Mouse (Mus musculus): Measurements from ENCODE around the gene Krtap4-6. TPM values are rescaled to one million over a fixed set of nuclear protein-coding genes. Genes with fewer than 3 reads are reported as not detected.
"Not testable (repeated sequence)": the region's sequence is repeated elsewhere in the genome, so short reads cannot be mapped to it uniquely, and the experiment has no call there.

Gene Krtap4-6
- polyA plus RNA-seq (2012) = not detected in 2 replicates

DNA sequence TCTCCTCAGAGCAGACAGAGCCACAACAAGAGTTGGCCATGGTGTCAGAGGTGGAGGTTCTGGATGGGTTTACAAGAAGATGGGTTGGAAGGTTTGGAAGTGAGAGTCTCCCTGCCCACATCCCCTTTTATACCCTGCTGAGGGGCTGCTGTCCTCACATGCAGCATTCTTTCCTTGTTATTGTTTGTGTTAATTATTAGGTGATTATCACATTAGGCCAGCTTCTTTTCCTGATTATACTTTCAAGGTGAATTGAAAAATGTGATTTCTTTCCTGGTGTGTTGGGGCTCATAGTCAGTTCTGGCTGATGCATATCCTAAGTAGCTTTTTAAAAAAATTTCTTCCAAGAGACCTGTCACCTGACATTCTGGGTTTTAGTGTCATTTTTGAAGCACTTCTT lies at the start of gene Krtap4-6:
TSS of gene Krtap4-6 (minus strand) at position 101 of the 400 bp plus-strand sequence.
- TF ChIP-seq GATA1 (IDR thresholded peaks at IDR 0.05; ENCODE audit: low read length) = no peak

DNA sequence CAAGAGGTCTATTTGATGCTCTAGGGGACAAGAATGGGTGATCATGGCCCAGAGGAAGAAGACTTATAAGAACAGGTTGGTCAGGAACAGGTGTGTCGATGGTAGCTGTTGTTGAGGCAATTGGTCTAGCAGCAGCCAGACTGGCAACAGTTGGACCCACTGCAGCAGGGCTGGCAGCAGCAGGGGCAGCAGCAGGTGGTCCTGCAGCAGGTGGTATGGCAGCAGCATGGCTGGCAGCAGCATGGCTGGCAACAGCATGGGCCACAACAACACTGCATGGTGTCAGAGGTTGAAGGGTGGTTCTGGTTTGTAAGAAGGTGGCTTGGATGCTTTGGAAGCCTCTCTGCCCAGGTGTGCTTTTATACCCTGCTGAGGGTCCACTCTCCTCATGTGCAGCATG lies 24.7 kb upstream of the Krtap4-6 start, which contains the start of gene Gm14190:
TSS of gene Gm14190 (minus strand) at position 278 of the 400 bp plus-strand sequence.
- no peak for TF ChIP-seq GATA1 (IDR thresholded peaks at IDR 0.05; ENCODE audit: low read length)

DNA sequence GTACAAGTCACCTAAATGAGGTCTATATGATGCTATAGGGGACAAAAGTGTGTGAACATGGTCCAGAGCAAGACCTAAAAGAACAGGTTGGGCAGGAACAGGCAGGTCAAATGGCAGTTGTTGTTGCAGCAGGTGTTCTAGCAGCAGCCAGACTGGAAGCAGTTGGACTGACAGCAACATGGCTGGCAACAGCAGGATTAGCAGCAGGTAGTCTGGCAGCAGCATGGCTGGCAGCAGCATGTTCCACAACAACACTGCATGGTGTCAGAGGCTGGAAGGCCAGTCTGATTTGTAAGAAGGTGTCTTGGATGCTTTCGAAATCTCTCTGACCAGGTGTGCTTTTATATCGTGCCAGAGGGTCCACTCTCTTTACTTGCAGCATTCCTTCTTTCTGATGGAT lies 17.7 kb upstream of the Krtap4-6 start:
- TF ChIP-seq GATA1 (IDR thresholded peaks at IDR 0.05; ENCODE audit: low read length) = no peak

- no peak for TF ChIP-seq GATA1 (IDR thresholded peaks at IDR 0.05; ENCODE audit: low read length)
Observed at GRCm38 (mm10) chr11:99662802-99663201, 3.0 kb downstream of the Krtap4-6 start.

GRCm38 (mm10) chr11:99659256-99659655 lies 6.5 kb downstream of the Krtap4-6 start:
- TF ChIP-seq GATA1 (IDR thresholded peaks at IDR 0.05; ENCODE audit: low read length) = no peak

DNA sequence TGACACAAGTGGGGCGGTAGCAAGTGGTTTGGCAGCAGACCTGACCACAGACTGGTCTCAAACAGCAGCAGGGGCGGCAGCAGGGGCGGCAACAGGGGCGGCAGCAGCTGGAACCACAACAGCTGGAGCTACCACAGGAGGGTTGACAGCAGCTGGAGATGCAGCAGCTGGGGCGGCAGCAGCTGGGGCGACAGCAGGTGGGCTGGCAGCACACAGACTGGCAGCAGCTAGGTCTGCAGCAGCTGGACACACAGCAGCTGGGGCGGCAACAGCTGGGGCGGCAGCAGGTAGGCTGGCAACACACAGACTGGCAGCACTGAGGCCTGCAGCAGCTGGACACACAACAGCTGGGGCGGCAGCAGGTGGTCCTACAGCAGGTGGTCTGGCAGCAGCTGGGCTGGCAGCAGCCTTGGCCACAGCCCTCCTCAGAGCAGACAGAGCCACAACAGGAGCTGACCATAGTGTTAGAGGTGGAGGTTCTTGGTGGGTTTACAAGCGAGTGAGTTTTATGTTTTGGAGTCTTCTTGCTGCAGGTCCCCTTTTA lies 7.2 kb downstream of the Krtap4-6 start, which contains the start of gene Gm11563:
TSS of gene Gm11563 (minus strand) at position 494 of the 544 bp plus-strand sequence.
- TF ChIP-seq GATA1 (IDR thresholded peaks at IDR 0.05; ENCODE audit: low read length) = not testable (repeated sequence)

GRCm38 (mm10) chr11:99657051-99657450 lies 8.7 kb downstream of the Krtap4-6 start:
- TF ChIP-seq GATA1 (IDR thresholded peaks at IDR 0.05; ENCODE audit: low read length) = no peak

DNA sequence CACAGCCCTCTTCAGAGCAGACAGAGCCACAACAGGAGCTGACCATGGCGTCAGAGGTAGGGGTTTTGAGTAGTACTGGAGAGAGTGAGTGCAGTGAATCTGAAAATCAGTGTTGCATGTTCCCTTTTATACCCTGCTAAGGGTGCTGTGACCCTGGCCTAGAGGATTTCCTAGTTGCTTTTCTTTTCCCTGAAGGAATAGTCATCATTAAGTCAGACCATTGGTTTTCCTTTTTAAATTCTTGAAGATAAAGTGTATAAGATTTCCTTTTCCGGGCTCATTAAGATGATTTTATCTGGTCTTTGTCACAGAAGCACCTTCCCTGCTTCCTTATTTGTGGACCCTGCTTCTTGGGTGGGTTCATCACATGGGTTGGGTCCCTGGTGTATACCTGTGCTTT lies 15.6 kb downstream of the Krtap4-6 start, which contains the start of gene Gm11555:
TSS of gene Gm11555 (minus strand) at position 101 of the 400 bp plus-strand sequence.
- TF ChIP-seq GATA1 (IDR thresholded peaks at IDR 0.05; ENCODE audit: low read length) = no peak

DNA sequence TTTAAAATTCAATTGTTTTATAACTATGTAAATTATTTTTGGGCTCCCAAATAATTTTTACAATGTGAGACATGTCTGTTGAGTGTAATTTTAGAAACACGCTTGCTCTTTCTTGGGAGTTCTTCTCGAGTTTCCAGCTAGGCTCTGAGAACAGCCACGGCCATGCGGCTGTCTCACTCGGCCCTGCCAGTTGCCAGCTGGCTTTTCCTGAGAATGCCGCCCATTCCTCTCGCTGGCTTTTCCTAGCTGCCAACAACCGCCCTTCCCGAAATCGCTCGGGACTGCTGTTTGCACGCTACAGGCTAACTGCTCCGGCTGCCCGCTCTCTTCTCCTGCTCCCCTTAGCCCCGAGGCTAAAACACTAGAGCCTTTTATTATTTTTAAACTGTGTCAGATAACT lies 19.3 kb downstream of the Krtap4-6 start:
- TF ChIP-seq GATA1 (IDR thresholded peaks at IDR 0.05; ENCODE audit: low read length) = no peak

GRCm38 (mm10) chr11:99644351-99644750 lies 21.4 kb downstream of the Krtap4-6 start:
- TF ChIP-seq GATA1 (IDR thresholded peaks at IDR 0.05; ENCODE audit: low read length) = no peak

DNA sequence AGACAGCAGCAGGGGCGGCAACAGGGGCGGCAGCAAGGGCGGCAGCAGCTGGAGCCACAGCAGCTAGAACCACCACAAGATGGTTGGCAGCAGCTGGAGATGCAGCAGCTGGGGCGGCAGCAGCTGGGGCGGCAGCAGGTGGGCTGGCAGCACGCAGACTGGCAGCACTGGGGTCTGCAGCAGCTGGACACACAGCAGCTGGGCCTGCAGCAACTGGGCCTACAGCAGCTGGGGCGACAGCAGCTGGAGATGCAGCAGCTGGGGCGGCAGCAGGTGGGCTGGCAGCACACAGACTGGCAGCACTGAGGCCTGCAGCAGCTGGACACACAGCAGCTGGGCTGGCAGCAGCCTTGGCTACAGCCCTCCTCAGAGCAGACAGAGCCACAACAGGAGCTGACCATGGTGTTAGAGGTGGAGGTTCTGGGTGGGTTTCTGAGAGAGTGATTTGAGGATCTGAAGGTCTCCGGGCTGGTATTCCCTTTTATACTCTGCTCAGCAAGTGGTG lies 22.1 kb downstream of the Krtap4-6 start, which contains the start of gene Krtap4-7:
TSS of gene Krtap4-7 (minus strand) at position 455 of the 505 bp plus-strand sequence.
- not testable (repeated sequence) for TF ChIP-seq GATA1 (IDR thresholded peaks at IDR 0.05; ENCODE audit: low read length)

DNA sequence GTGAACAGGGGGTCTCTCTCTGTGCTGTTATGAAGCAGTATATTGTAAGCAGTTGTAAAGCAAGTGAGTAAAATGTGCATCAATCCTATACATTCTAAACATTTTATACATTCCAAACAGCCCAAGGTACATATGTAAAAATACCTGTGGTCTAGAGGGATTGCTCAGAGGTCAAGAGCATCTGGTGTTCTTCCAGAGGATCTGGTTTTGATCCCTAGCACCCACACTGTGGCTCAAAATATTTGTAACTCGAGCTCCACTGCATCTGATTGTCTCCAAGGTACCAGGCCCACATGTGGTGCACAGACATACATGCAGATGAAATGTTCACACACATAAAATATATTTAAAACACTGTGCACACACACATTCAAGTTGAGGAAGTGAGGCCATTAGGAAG lies 24.8 kb downstream of the Krtap4-6 start:
- no peak for TF ChIP-seq GATA1 (IDR thresholded peaks at IDR 0.05; ENCODE audit: low read length)

DNA sequence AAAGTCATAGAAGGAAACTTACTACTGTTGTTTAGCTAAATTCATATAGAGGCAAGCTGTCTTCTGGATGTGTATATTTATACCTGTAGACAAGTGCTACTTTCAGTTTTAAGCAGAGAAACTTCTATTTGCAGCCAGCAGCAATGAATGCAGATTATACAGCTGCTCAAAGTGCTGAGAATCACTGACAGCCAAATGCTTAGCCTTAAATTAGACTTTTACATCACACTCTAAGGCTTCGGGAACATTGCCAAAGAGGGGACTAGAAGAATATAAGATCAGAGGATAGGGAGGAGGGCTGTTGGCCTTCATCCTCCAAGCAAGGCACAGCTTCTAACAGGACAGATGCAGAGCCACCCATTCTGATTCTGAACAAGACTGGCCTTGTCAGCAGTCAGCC lies 28.7 kb downstream of the Krtap4-6 start:
- no peak for TF ChIP-seq GATA1 (IDR thresholded peaks at IDR 0.05; ENCODE audit: low read length)

DNA sequence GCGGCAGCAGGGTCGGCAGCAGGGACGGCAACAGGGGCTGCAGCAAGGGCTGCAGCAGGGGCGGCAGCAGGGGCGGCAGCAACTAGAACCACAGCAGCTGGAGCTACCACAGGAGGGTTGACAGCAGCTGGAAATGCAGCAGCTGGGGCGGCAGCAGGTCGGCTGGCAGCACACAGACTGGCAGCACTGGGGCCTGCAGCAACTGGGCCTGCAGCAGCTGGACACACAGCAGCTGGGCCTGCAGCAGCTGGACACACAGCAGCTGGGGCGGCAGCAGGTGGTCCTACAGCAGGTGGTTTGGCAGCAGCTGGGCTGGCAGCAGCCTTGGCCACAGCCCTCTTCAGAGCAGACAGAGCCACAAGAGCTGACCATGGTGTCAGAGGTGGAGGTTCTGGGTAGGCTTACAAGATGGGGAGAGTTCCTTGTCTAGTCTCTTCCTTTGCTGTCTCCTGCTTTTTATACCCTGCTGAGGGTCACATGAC lies 31.1 kb downstream of the Krtap4-6 start, which contains the start of gene Krtap4-2:
TSS of gene Krtap4-2 (minus strand) at position 432 of the 482 bp plus-strand sequence.
- TF ChIP-seq GATA1 (IDR thresholded peaks at IDR 0.05; ENCODE audit: low read length) = no peak

DNA sequence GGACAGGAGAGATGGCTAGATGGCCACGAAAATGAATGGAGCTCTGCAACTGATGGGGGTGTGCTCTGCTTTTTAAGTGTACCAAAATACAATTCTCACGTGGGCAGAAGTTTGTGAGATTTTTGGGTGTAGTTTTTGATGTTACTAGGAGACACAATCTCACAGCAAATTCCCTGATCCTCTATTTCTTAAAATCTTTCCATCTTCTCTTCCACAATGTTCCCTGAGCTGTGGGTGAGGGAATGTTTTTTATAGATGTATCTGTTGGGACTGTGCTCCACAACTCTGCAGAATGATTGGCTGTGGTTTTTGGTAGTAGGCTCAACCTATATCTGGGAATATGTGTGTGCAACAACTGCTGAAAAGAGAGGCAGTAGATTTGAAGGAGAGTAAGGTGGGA lies 32.5 kb downstream of the Krtap4-6 start:
- TF ChIP-seq GATA1 (IDR thresholded peaks at IDR 0.05; ENCODE audit: low read length) = no peak

DNA sequence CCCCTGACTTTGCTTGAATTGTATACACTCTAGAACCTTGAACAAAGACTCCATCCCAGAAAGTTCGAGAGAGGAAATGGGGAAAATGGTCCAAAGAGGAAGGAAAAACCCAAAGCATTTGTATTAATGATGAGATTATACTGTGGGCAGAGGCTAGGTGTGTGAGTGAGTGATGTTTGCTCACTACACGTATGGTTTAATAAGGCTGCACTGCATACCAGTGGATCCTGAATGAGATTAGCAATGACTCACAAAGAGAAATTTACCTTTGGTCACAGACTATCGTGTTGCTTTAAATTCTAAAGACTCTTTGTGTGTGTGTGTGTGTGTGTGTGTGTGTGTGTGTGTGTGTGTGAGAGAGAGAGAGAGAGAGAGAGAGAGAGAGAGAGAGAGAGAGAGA lies 34.9 kb downstream of the Krtap4-6 start:
- no peak for TF ChIP-seq GATA1 (IDR thresholded peaks at IDR 0.05; ENCODE audit: low read length)

- TF ChIP-seq GATA1 (IDR thresholded peaks at IDR 0.05; ENCODE audit: low read length) = no peak
Observed at GRCm38 (mm10) chr11:99628138-99628537, 37.6 kb downstream of the Krtap4-6 start, which contains the start of gene Krtap4-1. Gene Krtap4-1, minus strand, starts transcription at chr11:99628238.

Data from G1E-ER4 (cell line).